In the genomic region with DNA sequence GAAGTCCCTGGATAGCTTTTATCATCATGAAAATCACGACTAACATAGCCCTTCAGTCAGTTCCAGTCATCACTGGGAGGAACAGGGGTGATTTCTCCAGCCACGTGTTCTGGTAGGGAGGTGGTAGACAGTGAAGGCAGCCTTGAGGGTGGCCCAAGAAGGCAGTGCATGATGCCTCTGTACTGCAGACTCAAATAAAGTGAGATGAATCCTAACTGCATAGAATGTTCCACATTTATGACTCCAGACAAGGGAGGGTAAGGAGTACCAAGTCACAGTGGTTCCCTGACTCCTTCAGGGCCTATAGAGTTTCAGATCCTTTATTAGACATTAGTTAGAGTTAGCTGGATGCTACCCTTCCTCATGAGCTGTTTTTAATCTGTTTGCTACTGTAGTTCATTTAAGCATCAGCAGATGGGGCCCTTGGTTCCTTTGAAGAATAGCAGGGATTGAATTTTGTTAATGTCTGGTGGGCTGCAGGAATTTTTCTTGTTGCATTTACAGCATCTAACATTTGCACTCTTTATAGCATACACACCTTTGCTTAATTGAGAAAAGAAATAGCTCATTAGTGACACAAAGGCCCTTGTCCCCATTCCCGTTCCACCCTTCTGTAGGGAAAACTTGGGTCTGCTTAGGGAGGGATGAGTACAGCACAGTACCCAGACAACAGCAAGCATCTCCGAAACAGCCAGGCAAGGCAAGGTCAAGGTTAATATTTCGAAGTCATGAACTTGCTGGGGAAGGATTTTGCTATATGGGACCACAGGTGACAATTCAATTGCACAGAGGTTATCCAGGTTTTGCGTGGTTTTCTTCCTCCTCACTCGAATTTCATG, we compare ENCODE assay signal across 11 mouse cellular contexts.
DNase-seq lines count a peak whose midpoint lies in the region; ATAC-seq and TF ChIP-seq lines count a peak whose summit lies in the region.
"Had no signal": no experiment of that assay in that cellular context is flagged by ENCODE, and none has a peak within 500 bp of the region (broad histone marks: within the 10 kb centered on the region; RNA-seq: fewer than 3 reads in every experiment).

No protein-coding gene starts in this region.

- 68% methylated on average over 7 of the region's 7 CpGs for WGBS in embryonic facial prominence, embryonic 11.5 days
- 73% methylated on average over 7 of the region's 7 CpGs for WGBS in embryonic facial prominence, embryonic 10.5 days

- DNase-seq in embryonic facial prominence, embryonic 11.5 days (ENCODE audit: low spot score): peak; percentile 66
- DNase-seq in embryonic facial prominence, embryonic 10.5 days (ENCODE audit: low spot score): no peak
- DNase-seq in layer of hippocampus, adult 9-11 months: peak; percentile 18
- no peak for DNase-seq in layer of hippocampus, adult 8-10 months (ENCODE audit: low spot score in 2 of 2)
- DNase-seq in brain, embryonic 14.5 days (ENCODE audit: low read depth): peak; percentile 80
- peak; percentile 9 to 24 for DNase-seq in left cerebral cortex, postnatal 36 days (ENCODE audit: low spot score in 2 of 2)
- no peak for DNase-seq in spleen, adult 18-20 months
- no peak for DNase-seq in thymus, postnatal 36 days
- DNase-seq: B cell, adult 2 months; heart, adult 18-20 months; lung, postnatal 4 days had no signal

- H3K4me2 ChIP-seq in embryonic facial prominence, embryonic 11.5 days (ENCODE audit: low read depth, low read length): no peak overlapping the region

- no peaks in the 10 kb centered on the region for H3K27me3 ChIP-seq in embryonic facial prominence, embryonic 11.5 days (ENCODE audit: control insufficient read depth, insufficient read depth, low read length)
- H3K27me3 ChIP-seq in embryonic facial prominence, embryonic 10.5 days (replicated peaks; ENCODE audit: low read depth, poor library complexity, severe bottlenecking): no peaks in the 10 kb centered on the region

- TF ChIP-seq CTCF in brain, embryonic 14.5 days (IDR thresholded peaks at IDR 0.05; ENCODE audit: borderline replicate concordance, extremely low read depth, insufficient read depth, insufficient read length): peak; percentile 45; the same call in 1 of the 2 replicates

- no peak overlapping the region for H3K27ac ChIP-seq in embryonic facial prominence, embryonic 11.5 days (replicated peaks; ENCODE audit: low read depth, low read length)
- H3K27ac ChIP-seq in embryonic facial prominence, embryonic 10.5 days (replicated peaks): no peak overlapping the region

- no peaks in the 10 kb centered on the region for H3K36me3 ChIP-seq in embryonic facial prominence, embryonic 11.5 days (replicated peaks; ENCODE audit: control insufficient read depth, insufficient read depth, low read depth, low read length)
- no peaks in the 10 kb centered on the region for H3K36me3 ChIP-seq in embryonic facial prominence, embryonic 10.5 days (replicated peaks)

- intact Hi-C loops in left cerebral cortex, postnatal 36 days (cut with DNase I): loop anchor here (2.0 to 10.0 kb wide), 3 partner anchors 138 to 967 kb away; a partner anchor contains a TSS

- no peaks in the 10 kb centered on the region for H3K9me3 ChIP-seq in embryonic facial prominence, embryonic 11.5 days (replicated peaks; ENCODE audit: control insufficient read depth, low read length)
- no peaks in the 10 kb centered on the region for H3K9me3 ChIP-seq in embryonic facial prominence, embryonic 10.5 days

- H3K4me1 ChIP-seq in embryonic facial prominence, embryonic 11.5 days (ENCODE audit: control insufficient read depth, insufficient read depth, low read length): no peaks in the 10 kb centered on the region
- no peaks in the 10 kb centered on the region for H3K4me1 ChIP-seq in embryonic facial prominence, embryonic 10.5 days

- H3K9ac ChIP-seq in embryonic facial prominence, embryonic 11.5 days (replicated peaks; ENCODE audit: low read length): no peak overlapping the region

- TF ChIP-seq POLR2A in brain, embryonic 14.5 days (IDR thresholded peaks at IDR 0.05; ENCODE audit: borderline replicate concordance, extremely low read depth, insufficient read depth, insufficient read length, poor library complexity, severe bottlenecking): no peak

- ATAC-seq in embryonic facial prominence, embryonic 11.5 days (replicated peaks; ENCODE audit: insufficient number of reproducible peaks, low FRiP score, low TSS enrichment, low read depth): no peak

- no peak overlapping the region for H3K4me3 ChIP-seq in embryonic facial prominence, embryonic 11.5 days (ENCODE audit: low read depth, low read length)
- H3K4me3 ChIP-seq in embryonic facial prominence, embryonic 10.5 days: no peak overlapping the region

Comparison
In these comparisons a context has a peak if more than half of its experiments do, and no peak if none do; other contexts are left out.
1. DNase-seq: peak in embryonic facial prominence, embryonic 11.5 days (single experiment), layer of hippocampus, adult 9-11 months (single experiment), brain, embryonic 14.5 days (single experiment) and left cerebral cortex, postnatal 36 days (2 of 2); none in embryonic facial prominence, embryonic 10.5 days (single experiment), layer of hippocampus, adult 8-10 months (0 of 2), spleen, adult 18-20 months (0 of 2) and thymus, postnatal 36 days (0 of 2).